Mouse (Mus musculus) lung, embryonic 16.5 days (tissue): Measurements from ENCODE around the gene Rabep1. TPM values are rescaled to one million over a fixed set of nuclear protein-coding genes. Genes with fewer than 3 reads are reported as not detected.
"Not testable (repeated sequence)": the region's sequence is repeated elsewhere in the genome, so short reads cannot be mapped to it uniquely, and the experiment has no call there.

ENCODE experiments used
- ATAC-seq: fragments of 200-750 bp; cut with Nextera tagmentation; 2 replicates; pipeline ENCODE4 v1.8.0; 2017; ENCODE audit warnings: low read depth, mild to moderate bottlenecking, moderate library complexity
- H3K27ac ChIP-seq: fragments of 300-500 bp; sonication (generic); 2 replicates; pipeline ENCODE4 v1.5.1; 2014; ENCODE audit warnings: mild to moderate bottlenecking, control low read depth, low read length
- H3K27me3 ChIP-seq: fragments of 300-500 bp; sonication (generic); 2 replicates; pipeline ENCODE4 v1.6.1; 2014; ENCODE audit warnings: low read depth, low read length, mixed read lengths; ENCODE audit not compliant: control insufficient read depth, insufficient read depth
- H3K36me3 ChIP-seq: fragments of 300-500 bp; sonication (generic); 2 replicates; pipeline ENCODE4 v1.6.1; 2014; ENCODE audit warnings: low read length; ENCODE audit not compliant: control insufficient read depth, insufficient read depth
- H3K4me1 ChIP-seq: fragments of 300-500 bp; sonication (generic); replicated peaks from 2 replicates; pipeline ENCODE4 v1.6.1; 2014; ENCODE audit warnings: low read length, mixed read lengths; ENCODE audit not compliant: control insufficient read depth, insufficient read depth
- H3K4me2 ChIP-seq: fragments of 300-500 bp; sonication (generic); 2 replicates; pipeline ENCODE4 v1.6.1; 2014; ENCODE audit warnings: low read depth, low read length, control low read depth
- H3K4me3 ChIP-seq: fragments of 300-500 bp; sonication (generic); 2 replicates; pipeline ENCODE4 v1.5.1; 2014; ENCODE audit warnings: mild to moderate bottlenecking, low read length, control low read depth
- H3K9ac ChIP-seq: fragments of 300-500 bp; sonication (generic); 2 replicates; pipeline ENCODE4 v1.6.1; 2014; ENCODE audit warnings: low read length, control low read depth
- H3K9me3 ChIP-seq: fragments of 300-500 bp; sonication (generic); 2 replicates; pipeline ENCODE4 v1.6.1; 2016; ENCODE audit warnings: low read length; ENCODE audit not compliant: control insufficient read depth
- WGBS: fragments of 180-500 bp; shearing (Covaris S2); extraction: QIAGEN DNeasy Blood & Tissue Kit; methylation state at CpG from one replicate; pipeline ENCODE4 v1.1.7; 2014; 5-methylcytosine and 5-hydroxymethylcytosine counted together
- polyA plus RNA-seq: library from polyadenylated mRNA; unstranded; fragments of >200 nt; fragmentation: Nextera tagmentation; extraction: Ambion mirVana; gene quantifications from 2 replicates; pipeline ENCODE4 v1.2.1, GENCODE M21; 2015

The Rabep1 gene
- polyA plus RNA-seq, 1 experiment from 2014 or later = 30.2 TPM

GRCm38 (mm10) chr11:70843701-70844551, 652 bp upstream of the Rabep1 start:
- H3K9me3 ChIP-seq = no peaks in the 10 kb centered on the region
- peak overlapping the region; percentile 95 for H3K4me2 ChIP-seq
- ATAC-seq = peak; percentile 11; the same call in 1 of the 2 replicates
- 16% methylated on average over 12 of the region's 12 CpGs for WGBS
- H3K9ac ChIP-seq = peak overlapping the region; percentile 62
- no peaks in the 10 kb centered on the region for H3K36me3 ChIP-seq
- peak overlapping the region; percentile 10; the same call in 1 of the 2 replicates for H3K27ac ChIP-seq
- no peaks in the 10 kb centered on the region for H3K27me3 ChIP-seq
- H3K4me1 ChIP-seq = peaks cover 14% of the 10 kb centered on the region
- H3K4me3 ChIP-seq = peak overlapping the region; percentile 95

GRCm38 (mm10) chr11:70845457-70845978, 940 bp downstream of the Rabep1 start:
- ATAC-seq = no peak
- WGBS = 3% methylated on average over 19 of the region's 19 CpGs
- peak overlapping the region; percentile 90 for H3K9ac ChIP-seq
- no peaks in the 10 kb centered on the region for H3K9me3 ChIP-seq
- no peaks in the 10 kb centered on the region for H3K36me3 ChIP-seq
- peak overlapping the region; percentile 95 for H3K4me3 ChIP-seq
- peak overlapping the region; percentile 95 for H3K4me2 ChIP-seq
- H3K4me1 ChIP-seq = peaks cover 14% of the 10 kb centered on the region
- H3K27me3 ChIP-seq = no peaks in the 10 kb centered on the region
- no peak overlapping the region for H3K27ac ChIP-seq

- peaks cover 14% of the 10 kb centered on the region for H3K4me1 ChIP-seq
- H3K4me2 ChIP-seq = peak overlapping the region; percentile 95
- peak overlapping the region; percentile 95 for H3K4me3 ChIP-seq
- WGBS = 32% methylated on average over 2 of the region's 2 CpGs
- no peaks in the 10 kb centered on the region for H3K36me3 ChIP-seq
- no peak overlapping the region for H3K9ac ChIP-seq
- no peaks in the 10 kb centered on the region for H3K9me3 ChIP-seq
- no peaks in the 10 kb centered on the region for H3K27me3 ChIP-seq
- ATAC-seq = no peak
- no peak overlapping the region for H3K27ac ChIP-seq
These were observed 1.5 kb downstream of the Rabep1 start for GRCm38 (mm10) chr11:70846029-70846428.

- no peak overlapping the region for H3K4me3 ChIP-seq
- H3K9me3 ChIP-seq = no peaks in the 10 kb centered on the region
- no peaks in the 10 kb centered on the region for H3K36me3 ChIP-seq
- no peak overlapping the region for H3K4me2 ChIP-seq
- WGBS = 93% methylated on average over 1 of the region's 1 CpGs
- H3K27me3 ChIP-seq = no peaks in the 10 kb centered on the region
- no peak for ATAC-seq
- H3K9ac ChIP-seq = no peak overlapping the region
- no peak overlapping the region for H3K27ac ChIP-seq
- H3K4me1 ChIP-seq = no peaks in the 10 kb centered on the region
These were observed 15.8 kb downstream of the Rabep1 start for GRCm38 (mm10) chr11:70860371-70860770.

GRCm38 (mm10) chr11:70863204-70863603, 18.6 kb downstream of the Rabep1 start:
- not testable (repeated sequence) for H3K4me1 ChIP-seq
- WGBS = 78% methylated on average over 2 of the region's 2 CpGs

GRCm38 (mm10) chr11:70865223-70865622, 20.6 kb downstream of the Rabep1 start:
- ATAC-seq = no peak
- H3K9ac ChIP-seq = no peak overlapping the region
- no peaks in the 10 kb centered on the region for H3K4me1 ChIP-seq
- H3K4me2 ChIP-seq = no peak overlapping the region
- 74% methylated on average over 2 of the region's 2 CpGs for WGBS
- no peaks in the 10 kb centered on the region for H3K27me3 ChIP-seq
- no peaks in the 10 kb centered on the region for H3K9me3 ChIP-seq
- no peak overlapping the region for H3K4me3 ChIP-seq
- H3K36me3 ChIP-seq = no peaks in the 10 kb centered on the region
- H3K27ac ChIP-seq = no peak overlapping the region

More at GRCm38 (mm10) chr11:70863204-70863603, 18.6 kb downstream of the Rabep1 start:
- H3K9ac ChIP-seq, H3K4me3 ChIP-seq, H3K9me3 ChIP-seq, H3K27ac ChIP-seq, ATAC-seq, H3K36me3 ChIP-seq, H3K27me3 ChIP-seq, H3K4me2 ChIP-seq: not testable (repeated sequence)

- no peak overlapping the region for H3K27ac ChIP-seq
- no peaks in the 10 kb centered on the region for H3K27me3 ChIP-seq
- ATAC-seq = no peak
- no peak overlapping the region for H3K9ac ChIP-seq
- no peaks in the 10 kb centered on the region for H3K36me3 ChIP-seq
- no peaks in the 10 kb centered on the region for H3K9me3 ChIP-seq
- H3K4me2 ChIP-seq = no peak overlapping the region
- peaks cover 7% of the 10 kb centered on the region; the same call in 1 of the 2 replicates for H3K4me1 ChIP-seq
- no peak overlapping the region for H3K4me3 ChIP-seq
- WGBS = 83% methylated on average over 3 of the region's 3 CpGs
These were observed 24.7 kb downstream of the Rabep1 start for GRCm38 (mm10) chr11:70869263-70869662.

GRCm38 (mm10) chr11:70869811-70870210, 25.2 kb downstream of the Rabep1 start:
- Histone ChIP-seq H3K27ac (no peak overlapping the region), H3K4me2 (no peak overlapping the region), H3K9ac (no peak overlapping the region), H3K4me1 (peaks cover 7% of the 10 kb centered on the region; the same call in 1 of the 2 replicates), H3K36me3 (no peaks in the 10 kb centered on the region), H3K9me3 (no peaks in the 10 kb centered on the region), H3K4me3 (no peak overlapping the region), H3K27me3 (no peaks in the 10 kb centered on the region)
- WGBS = 67% methylated on average over 2 of the region's 2 CpGs
- ATAC-seq = no peak

- no peak for ATAC-seq
- no peaks in the 10 kb centered on the region for H3K9me3 ChIP-seq
These were observed 25.8 kb downstream of the Rabep1 start for GRCm38 (mm10) chr11:70870407-70870806.

More at GRCm38 (mm10) chr11:70870407-70870806, 25.8 kb downstream of the Rabep1 start:
- WGBS = 94% methylated on average over 1 of the region's 1 CpGs
- Histone ChIP-seq H3K4me3 (no peak overlapping the region), H3K27ac (no peak overlapping the region), H3K27me3 (no peaks in the 10 kb centered on the region), H3K36me3 (no peaks in the 10 kb centered on the region), H3K4me2 (no peak overlapping the region), H3K9ac (no peak overlapping the region), H3K4me1 (peaks cover 7% of the 10 kb centered on the region; the same call in 1 of the 2 replicates)
